Mouse (Mus musculus): Measurements from ENCODE around the gene 9130230L23Rik. TPM values are rescaled to one million over a fixed set of nuclear protein-coding genes. Genes with fewer than 3 reads are reported as not detected.

Gene 9130230L23Rik
- polyA plus RNA-seq (2015; fragmentation: Nextera tagmentation; extraction: Ambion mirVana), result 0.56 and 1.2 TPM in 2 replicates

DNA sequence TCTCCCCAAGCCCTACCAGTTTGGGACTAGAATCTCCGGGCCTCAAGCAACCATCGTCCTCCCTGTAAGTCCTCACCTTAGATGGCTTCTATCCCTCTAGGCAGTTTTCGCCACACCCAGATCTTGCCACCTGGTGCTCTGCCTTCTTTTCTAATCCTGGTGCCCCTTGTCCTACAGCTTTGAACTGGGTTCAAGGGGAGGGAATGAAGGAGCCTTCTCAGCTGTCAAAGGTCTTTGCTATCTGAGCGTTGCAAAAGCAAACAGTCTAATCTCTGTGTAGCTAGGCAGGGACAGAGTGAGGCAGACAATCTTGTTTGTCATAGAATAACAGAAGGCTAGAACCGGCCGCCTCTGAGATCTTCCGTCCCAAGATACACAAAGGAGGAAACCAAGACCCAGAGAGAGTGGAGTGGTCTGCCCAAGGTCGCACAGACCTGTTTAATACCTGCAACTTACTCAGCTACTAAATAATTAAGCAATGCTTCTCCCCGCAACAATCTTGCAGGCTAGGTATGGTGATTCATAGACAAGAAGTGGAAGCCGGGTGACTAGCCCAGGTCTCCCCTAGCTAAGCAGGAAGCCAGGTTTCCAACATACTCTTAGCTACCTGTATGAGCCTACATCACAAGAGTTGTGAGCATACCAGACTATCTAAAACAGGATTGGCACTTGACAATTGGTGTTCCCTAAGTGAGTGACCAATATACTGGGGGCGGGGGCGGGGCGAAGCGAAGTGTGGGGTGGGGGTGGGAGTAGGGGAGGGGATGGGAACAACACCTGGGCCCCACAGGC lies at the start of gene 9130230L23Rik:
Gene 9130230L23Rik (minus strand): TSS at position 152 of the 792 bp plus-strand sequence.
- Histone ChIP-seq H3K27ac (ENCODE audit: low read length) (peak within 1 kb of the TSS; percentile 63), H3K4me2 (replicated peaks; ENCODE audit: low read depth, low read length) (no peak within 1 kb of the TSS), H3K9ac (replicated peaks; ENCODE audit: low read length) (no peak within 1 kb of the TSS), H3K9me3 (ENCODE audit: low read length) (no peaks in the 10 kb centered on the region), H3K36me3 (ENCODE audit: insufficient read depth, low read length) (no peaks in the 10 kb centered on the region), H3K4me1 (ENCODE audit: insufficient read depth, low read length) (peaks cover 17% of the 10 kb centered on the region), H3K4me3 (ENCODE audit: low read length) (no peak within 1 kb of the TSS), H3K27me3 (ENCODE audit: insufficient read depth, low read length) (no peaks in the 10 kb centered on the region)
- no peak for ATAC-seq (ENCODE audit: low FRiP score, low TSS enrichment)
- WGBS, result 63% methylated on average over 14 of the region's 14 CpGs

DNA sequence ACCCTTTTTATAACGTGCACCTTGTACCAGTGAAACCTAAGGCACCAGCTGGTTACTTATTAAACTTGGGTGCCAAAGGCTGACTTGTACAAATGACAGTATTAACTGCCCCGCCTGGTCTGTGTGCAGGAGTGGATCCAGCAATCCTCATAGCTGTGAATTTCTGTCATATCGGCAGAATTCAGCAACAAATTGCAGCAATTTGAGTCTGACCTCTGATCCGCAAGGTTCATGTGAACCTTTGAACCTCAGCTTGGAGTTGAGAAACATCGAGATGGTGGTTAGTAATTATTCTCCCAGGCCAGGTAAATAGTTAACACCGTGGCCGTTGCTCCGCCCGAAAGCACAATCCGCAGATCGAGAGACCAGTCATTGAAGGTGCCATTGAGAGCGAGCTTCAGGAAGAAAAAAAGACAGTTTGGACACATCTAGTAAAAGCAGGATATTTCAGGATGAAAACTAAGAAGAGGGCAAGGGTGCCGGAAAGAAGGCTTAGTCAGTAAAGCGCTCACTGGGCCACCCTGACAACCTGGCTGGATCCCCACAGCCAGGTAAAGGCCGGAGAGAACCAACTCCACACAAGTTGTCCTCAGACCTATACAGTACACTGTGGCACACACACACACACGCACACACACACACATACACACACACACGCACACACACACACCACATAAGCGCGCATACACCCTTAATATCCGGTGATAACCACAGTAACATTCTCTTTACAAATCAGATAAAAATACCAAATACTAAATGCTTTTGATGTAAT lies 48.9 kb upstream of the 9130230L23Rik start:
- peak; percentile 94 for ATAC-seq (ENCODE audit: low FRiP score, low TSS enrichment)
- Histone ChIP-seq H3K4me1 (ENCODE audit: insufficient read depth, low read length) (peaks cover 25% of the 10 kb centered on the region), H3K4me3 (ENCODE audit: low read length) (peak overlapping the region; percentile 39), H3K27ac (ENCODE audit: low read length) (peak overlapping the region; percentile 86), H3K4me2 (replicated peaks; ENCODE audit: low read depth, low read length) (peak overlapping the region; percentile 35), H3K27me3 (ENCODE audit: insufficient read depth, low read length) (no peaks in the 10 kb centered on the region), H3K36me3 (ENCODE audit: insufficient read depth, low read length) (no peaks in the 10 kb centered on the region), H3K9me3 (ENCODE audit: low read length) (no peaks in the 10 kb centered on the region), H3K9ac (replicated peaks; ENCODE audit: low read length) (peak overlapping the region; percentile 56)
- WGBS, result 65% methylated on average over 20 of the region's 20 CpGs

DNA sequence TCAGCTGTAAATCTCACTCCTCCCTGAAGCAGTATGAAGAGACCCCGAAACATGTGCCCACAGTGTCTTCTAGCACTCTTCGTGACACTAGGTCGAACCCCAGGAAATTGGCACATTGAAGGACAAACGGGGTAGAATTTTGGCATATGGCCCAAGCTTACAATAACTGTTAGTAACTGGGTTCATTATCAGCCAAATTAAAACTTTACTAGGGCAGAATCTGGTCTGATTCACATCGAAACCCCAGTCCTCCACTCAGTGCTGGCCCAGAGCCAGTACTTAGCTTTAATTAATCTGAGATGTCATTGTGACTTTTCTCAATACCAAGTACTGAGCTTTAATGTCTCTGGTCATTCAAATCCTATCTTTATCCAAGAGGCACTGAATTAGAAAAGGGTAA lies 46.8 kb upstream of the 9130230L23Rik start:
- Histone ChIP-seq H3K4me2 (replicated peaks; ENCODE audit: low read depth, low read length) (0 out of 2 replicates have a peak overlapping the region, but pooled peaks have one; percentile 10), H3K36me3 (ENCODE audit: insufficient read depth, low read length) (no peaks in the 10 kb centered on the region), H3K27ac (ENCODE audit: low read length) (peak overlapping the region; percentile 86), H3K27me3 (ENCODE audit: insufficient read depth, low read length) (no peaks in the 10 kb centered on the region), H3K4me3 (ENCODE audit: low read length) (no peak overlapping the region), H3K4me1 (ENCODE audit: insufficient read depth, low read length) (peaks cover 33% of the 10 kb centered on the region), H3K9ac (replicated peaks; ENCODE audit: low read length) (no peak overlapping the region), H3K9me3 (ENCODE audit: low read length) (no peaks in the 10 kb centered on the region)
- ATAC-seq (ENCODE audit: low FRiP score, low TSS enrichment), result no peak
- 72% methylated on average over 5 of the region's 5 CpGs for WGBS

- H3K4me2 ChIP-seq (replicated peaks; ENCODE audit: low read depth, low read length), result no peak overlapping the region
- 40% methylated on average over 3 of the region's 3 CpGs for WGBS
Measured at GRCm38 (mm10) chr5:66046356-66046755, 42.3 kb upstream of the 9130230L23Rik start.

DNA sequence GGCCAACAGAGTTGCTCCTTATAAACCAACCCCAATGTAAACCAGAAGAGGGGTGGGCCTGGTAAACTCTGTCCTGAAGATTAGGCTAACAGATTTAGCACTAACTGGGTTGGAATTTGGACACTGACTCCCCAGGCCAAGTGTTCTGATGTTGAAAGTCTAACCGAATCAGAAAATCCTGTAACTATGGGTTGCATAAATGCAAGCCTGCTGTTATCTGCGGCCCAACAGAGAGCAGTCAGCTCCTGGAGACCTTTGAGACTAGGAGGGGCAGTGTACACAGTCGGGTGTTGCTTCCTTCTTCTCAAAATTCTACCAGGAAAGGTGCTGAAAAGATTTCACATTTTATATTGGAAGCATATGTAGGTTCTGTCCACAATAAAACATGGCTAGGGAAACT lies 39.8 kb upstream of the 9130230L23Rik start:
- Histone ChIP-seq H3K4me2 (replicated peaks; ENCODE audit: low read depth, low read length) (no peak overlapping the region), H3K4me1 (ENCODE audit: insufficient read depth, low read length) (peaks cover 30% of the 10 kb centered on the region)

More at GRCm38 (mm10) chr5:66046356-66046755, 42.3 kb upstream of the 9130230L23Rik start:
- H3K9me3 ChIP-seq (ENCODE audit: low read length), result no peaks in the 10 kb centered on the region
- peaks cover 31% of the 10 kb centered on the region for H3K4me1 ChIP-seq (ENCODE audit: insufficient read depth, low read length)
- no peak overlapping the region for H3K4me3 ChIP-seq (ENCODE audit: low read length)
- H3K27me3 ChIP-seq (ENCODE audit: insufficient read depth, low read length), result no peaks in the 10 kb centered on the region
- H3K27ac ChIP-seq (ENCODE audit: low read length), result no peak overlapping the region
- no peak for ATAC-seq (ENCODE audit: low FRiP score, low TSS enrichment)
- no peak overlapping the region for H3K9ac ChIP-seq (replicated peaks; ENCODE audit: low read length)
- H3K36me3 ChIP-seq (ENCODE audit: insufficient read depth, low read length), result 0 out of 2 replicates have a peak, but pooled peaks cover 4% of the 10 kb centered on the region

GRCm38 (mm10) chr5:66042651-66043340 lies 38.7 kb upstream of the 9130230L23Rik start:
- Histone ChIP-seq H3K4me2 (replicated peaks; ENCODE audit: low read depth, low read length) (peak overlapping the region; percentile 19), H3K4me3 (ENCODE audit: low read length) (no peak overlapping the region), H3K36me3 (ENCODE audit: insufficient read depth, low read length) (0 out of 2 replicates have a peak, but pooled peaks cover 4% of the 10 kb centered on the region), H3K9ac (replicated peaks; ENCODE audit: low read length) (0 out of 2 replicates have a peak overlapping the region, but pooled peaks have one; percentile 32), H3K9me3 (ENCODE audit: low read length) (no peaks in the 10 kb centered on the region), H3K27ac (ENCODE audit: low read length) (peak overlapping the region; percentile 89), H3K27me3 (ENCODE audit: insufficient read depth, low read length) (no peaks in the 10 kb centered on the region), H3K4me1 (ENCODE audit: insufficient read depth, low read length) (peaks cover 26% of the 10 kb centered on the region)
- peak; percentile 72 for ATAC-seq (ENCODE audit: low FRiP score, low TSS enrichment)
- WGBS, result 49% methylated on average over 10 of the region's 10 CpGs

More for the DNA sequence above, 39.8 kb upstream of the 9130230L23Rik start:
- Histone ChIP-seq H3K36me3 (ENCODE audit: insufficient read depth, low read length) (0 out of 2 replicates have a peak, but pooled peaks cover 4% of the 10 kb centered on the region), H3K27me3 (ENCODE audit: insufficient read depth, low read length) (no peaks in the 10 kb centered on the region), H3K27ac (ENCODE audit: low read length) (peak overlapping the region; percentile 77), H3K4me3 (ENCODE audit: low read length) (no peak overlapping the region), H3K9ac (replicated peaks; ENCODE audit: low read length) (no peak overlapping the region), H3K9me3 (ENCODE audit: low read length) (no peaks in the 10 kb centered on the region)
- WGBS, result 79% methylated on average over 3 of the region's 3 CpGs
- ATAC-seq (ENCODE audit: low FRiP score, low TSS enrichment), result no peak

DNA sequence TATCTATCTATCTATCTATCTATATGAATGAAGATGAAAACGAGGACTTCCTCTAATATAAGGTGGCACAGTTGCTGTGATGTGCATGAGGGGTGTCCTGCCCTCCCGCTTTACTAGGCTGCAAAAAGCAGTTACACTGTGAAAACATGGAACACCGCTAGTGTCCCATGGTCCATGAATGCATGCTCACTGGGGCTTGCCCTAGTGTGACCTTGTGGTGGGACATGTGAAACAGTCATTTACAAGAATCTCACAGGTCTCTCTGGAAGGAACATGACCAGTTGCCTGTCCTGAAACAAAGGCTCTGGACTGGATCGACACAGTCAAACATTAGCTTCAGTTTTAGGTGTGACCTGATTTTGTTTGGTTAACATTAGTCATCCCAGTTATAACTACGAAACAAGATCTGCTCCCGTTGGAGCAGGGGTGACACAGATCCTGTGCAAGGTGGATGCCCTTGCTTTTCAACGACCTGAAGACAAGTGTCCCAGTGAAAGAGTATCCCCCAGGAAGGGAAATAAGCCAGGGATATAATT lies 36.7 kb upstream of the 9130230L23Rik start:
- ATAC-seq (ENCODE audit: low FRiP score, low TSS enrichment), result peak; percentile 52; the same call in 1 of the 2 replicates
- H3K9ac ChIP-seq (replicated peaks; ENCODE audit: low read length), result no peak overlapping the region
- H3K4me2 ChIP-seq (replicated peaks; ENCODE audit: low read depth, low read length), result no peak overlapping the region
- H3K36me3 ChIP-seq (ENCODE audit: insufficient read depth, low read length), result 0 out of 2 replicates have a peak, but pooled peaks cover 4% of the 10 kb centered on the region
- H3K4me1 ChIP-seq (ENCODE audit: insufficient read depth, low read length), result peaks cover 26% of the 10 kb centered on the region
- no peaks in the 10 kb centered on the region for H3K9me3 ChIP-seq (ENCODE audit: low read length)
- peak overlapping the region; percentile 67 for H3K27ac ChIP-seq (ENCODE audit: low read length)
- no peak overlapping the region for H3K4me3 ChIP-seq (ENCODE audit: low read length)
- H3K27me3 ChIP-seq (ENCODE audit: insufficient read depth, low read length), result no peaks in the 10 kb centered on the region
- WGBS, result 59% methylated on average over 7 of the region's 7 CpGs

DNA sequence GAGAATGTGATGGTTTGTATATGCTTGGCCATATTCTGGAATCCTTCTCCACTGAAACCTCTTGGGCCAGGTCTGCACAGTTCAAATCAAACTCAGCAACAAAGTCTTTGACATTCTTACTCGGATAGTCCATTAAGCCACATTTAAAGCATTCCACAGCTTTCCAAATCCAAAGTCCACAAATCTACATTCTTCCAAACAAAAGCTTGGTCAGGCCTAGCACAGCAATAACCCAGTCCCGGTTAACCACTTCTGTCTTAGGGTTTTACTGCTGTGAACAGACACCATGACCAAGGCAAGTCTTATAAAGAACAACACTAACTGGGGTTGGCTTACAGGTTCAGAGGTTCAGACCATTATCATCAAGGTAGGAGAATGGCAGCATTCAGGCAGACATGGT lies 35.7 kb upstream of the 9130230L23Rik start:
- H3K4me2 ChIP-seq (replicated peaks; ENCODE audit: low read depth, low read length), result no peak overlapping the region
- H3K27ac ChIP-seq (ENCODE audit: low read length), result no peak overlapping the region
- WGBS, result 87% methylated on average over 2 of the region's 2 CpGs

DNA sequence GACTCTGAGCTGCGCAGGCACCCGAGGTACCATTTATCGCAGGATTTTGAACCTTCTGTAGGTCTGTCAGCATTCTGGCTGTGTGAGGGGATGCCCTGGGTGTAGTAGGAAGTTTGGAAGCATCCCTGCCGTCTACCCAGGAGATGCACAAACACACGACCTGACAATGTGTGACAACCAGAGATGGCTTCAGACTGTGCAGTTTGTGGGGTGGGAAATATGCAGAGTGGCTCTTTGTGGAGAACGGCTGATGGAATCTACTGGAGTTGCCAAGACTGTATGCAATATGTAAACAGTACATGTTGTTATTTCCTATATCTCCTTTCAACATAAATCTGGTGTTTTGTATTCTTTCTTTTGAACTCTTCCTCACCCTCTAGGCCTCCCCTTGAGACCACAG lies 33.0 kb upstream of the 9130230L23Rik start:
- Histone ChIP-seq H3K4me3 (ENCODE audit: low read length) (no peak overlapping the region), H3K9ac (replicated peaks; ENCODE audit: low read length) (no peak overlapping the region), H3K4me2 (replicated peaks; ENCODE audit: low read depth, low read length) (no peak overlapping the region), H3K9me3 (ENCODE audit: low read length) (no peaks in the 10 kb centered on the region), H3K27me3 (ENCODE audit: insufficient read depth, low read length) (no peaks in the 10 kb centered on the region), H3K27ac (ENCODE audit: low read length) (no peak overlapping the region), H3K36me3 (ENCODE audit: insufficient read depth, low read length) (no peaks in the 10 kb centered on the region), H3K4me1 (ENCODE audit: insufficient read depth, low read length) (peaks cover 32% of the 10 kb centered on the region)
- ATAC-seq (ENCODE audit: low FRiP score, low TSS enrichment), result no peak
- 76% methylated on average over 6 of the region's 6 CpGs for WGBS

More for the DNA sequence above, 35.7 kb upstream of the 9130230L23Rik start:
- H3K27me3 ChIP-seq (ENCODE audit: insufficient read depth, low read length), result no peaks in the 10 kb centered on the region
- H3K9me3 ChIP-seq (ENCODE audit: low read length), result no peaks in the 10 kb centered on the region
- no peaks in the 10 kb centered on the region for H3K36me3 ChIP-seq (ENCODE audit: insufficient read depth, low read length)
- ATAC-seq (ENCODE audit: low FRiP score, low TSS enrichment), result no peak
- H3K4me1 ChIP-seq (ENCODE audit: insufficient read depth, low read length), result peaks cover 29% of the 10 kb centered on the region
- no peak overlapping the region for H3K4me3 ChIP-seq (ENCODE audit: low read length)
- H3K9ac ChIP-seq (replicated peaks; ENCODE audit: low read length), result no peak overlapping the region

Data from kidney, embryonic 16.5 days (tissue).